Mouse (Mus musculus) liver, embryonic 14.5 days (tissue): ENCODE measurements around the gene Rab27a. TPM values are rescaled to one million over a fixed set of nuclear protein-coding genes. Genes with fewer than 3 reads are reported as not detected.

Experiments used
- ATAC-seq: fragments of 200-750 bp; cut with Nextera tagmentation; 2 replicates; pipeline ENCODE4 v1.8.0; 2017; ENCODE audit warnings: moderate number of reproducible peaks, mild to moderate bottlenecking, moderate library complexity; ENCODE audit not compliant: insufficient read depth
- DNase-seq, 3 experiments: peaks; one replicate each; pipeline ENCODE4 v3.0.0-alpha.2; 2012 to 2013; ENCODE audit warnings: low read depth in 3 of 3, low spot score in 3 of 3
- H3K27ac ChIP-seq: fragments of 300-500 bp; sonication (generic); 2 replicates; pipeline ENCODE4 v1.5.1; 2014; ENCODE audit warnings: moderate library complexity, mild to moderate bottlenecking, control low read depth, inconsistent platforms
- H3K27me3 ChIP-seq: fragments of 300-500 bp; sonication (generic); 2 replicates; pipeline ENCODE4 v1.6.1; 2014; ENCODE audit warnings: mild to moderate bottlenecking, low read length, moderate library complexity; ENCODE audit not compliant: control insufficient read depth, insufficient read depth
- H3K36me3 ChIP-seq: fragments of 300-500 bp; sonication (generic); replicated peaks from 2 replicates; pipeline ENCODE4 v1.6.1; 2014; ENCODE audit warnings: low read depth; ENCODE audit not compliant: control insufficient read depth, insufficient read depth
- H3K4me1 ChIP-seq, 2 experiments: fragments of 200-500 bp in 1 of 2; fragments of 300-500 bp in 1 of 2; sonication (generic) in 1 of 2; replicated peaks; 2 replicates each; pipeline ENCODE4 v1.6.1; 2012 to 2014; ENCODE audit warnings: antibody characterized with exemption in 1 of 2, inconsistent platforms in 1 of 2, low read length in 1 of 2; ENCODE audit not compliant: control insufficient read depth in 2 of 2, insufficient read depth in 2 of 2
- H3K4me2 ChIP-seq: fragments of 300-500 bp; sonication (generic); 2 replicates; pipeline ENCODE4 v1.6.1; 2014; ENCODE audit warnings: low read depth, mild to moderate bottlenecking, control low read depth, moderate library complexity
- H3K4me3 ChIP-seq, 2 experiments: fragments of 200-500 bp in 1 of 2; fragments of 300-500 bp in 1 of 2; sonication (generic) in 1 of 2; 2 replicates each; pipeline ENCODE4 v1.5.1; 2012 to 2014; ENCODE audit warnings: low read depth in 2 of 2, low read length in 2 of 2, mild to moderate bottlenecking in 2 of 2, control low read depth in 1 of 2, inconsistent platforms in 1 of 2, moderate library complexity in 1 of 2; ENCODE audit not compliant: insufficient read depth in 1 of 2
- H3K9ac ChIP-seq: fragments of 300-500 bp; sonication (generic); replicated peaks from 2 replicates; pipeline ENCODE4 v1.6.1; 2014; ENCODE audit warnings: mild to moderate bottlenecking, control low read depth, moderate library complexity
- H3K9me3 ChIP-seq: fragments of 300-500 bp; sonication (generic); 2 replicates; pipeline ENCODE4 v1.6.1; 2016; ENCODE audit warnings: low read length, mixed read lengths; ENCODE audit not compliant: control insufficient read depth
- CTCF ChIP-seq: IDR thresholded peaks from 2 replicates; pipeline ENCODE4 v1.5.1; 2016; ENCODE audit warnings: antibody characterized with exemption, low read depth, control low read depth
- EP300 ChIP-seq: IDR thresholded peaks from 2 replicates; pipeline ENCODE4 v1.6.1; 2016; ENCODE audit warnings: antibody characterized with exemption, low read depth
- WGBS: fragments of 180-500 bp; shearing (Covaris S2); extraction: QIAGEN DNeasy Blood & Tissue Kit; methylation state at CpG from one replicate; pipeline ENCODE4 v1.1.7; 2014; ENCODE audit not compliant: insufficient replicate concordance; 5-methylcytosine and 5-hydroxymethylcytosine counted together
- microRNA-seq: library from miRNA; unstranded; fragments of <30 nt; microRNA quantifications from one replicate; pipeline ENCODE4, GENCODE M21; 2016
- polyA plus RNA-seq, 2 experiments: library from polyadenylated mRNA; depleted of rRNA in 1 of 2; stranded (reverse) in 1 of 2; unstranded in 1 of 2; fragments of >200 nt; fragmentation: Nextera tagmentation in 1 of 2; extraction: Ambion mirVana in 1 of 2; gene quantifications; 2 replicates each; pipeline versions ENCODE4 v1.2.1 to v1.2.3; 2012 to 2014

The Rab27a gene
- polyA plus RNA-seq, 2 experiments, result 1.6 to 2.8 TPM

GRCm38 (mm10) chr9:73137341-73137886 lies 92.8 kb downstream of the Rab27a start:
- H3K4me3 ChIP-seq, result no peak overlapping the region
- H3K4me2 ChIP-seq, result no peak overlapping the region
- no peaks in the 10 kb centered on the region for H3K27me3 ChIP-seq
- H3K9me3 ChIP-seq, result no peaks in the 10 kb centered on the region
- H3K36me3 ChIP-seq, result no peaks in the 10 kb centered on the region
- WGBS, result 58% methylated on average over 11 of the region's 11 CpGs
- H3K9ac ChIP-seq, result no peak overlapping the region
- no peaks in the 10 kb centered on the region for H3K4me1 ChIP-seq
- DNase-seq (no peak), ATAC-seq (no peak)
- TF ChIP-seq CTCF, result no peak
- no peak for TF ChIP-seq EP300
- no peak overlapping the region for H3K27ac ChIP-seq

Small RNAs within 50 kb of the gene (microRNA-seq; reads per million reads assigned to microRNA genes)
- not detected for gene Gm27353

Other genes with a start within 250 kb of the Rab27a start
- gene Prtg, start 238.0 kb upstream of the Rab27a start, polyA plus RNA-seq (2012; rRNA removed), result 0.01 and 0.03 TPM in 2 replicates
- gene Prtg, start 238.0 kb upstream of the Rab27a start, polyA plus RNA-seq (2014; fragmentation: Nextera tagmentation; extraction: Ambion mirVana), result 0.03 and 0.04 TPM in 2 replicates
- gene Pygo1, start 119.2 kb upstream of the Rab27a start, polyA plus RNA-seq (2012; rRNA removed), result 0.09 TPM in 2 replicates
- 0.04 and 0.06 TPM in 2 replicates for gene Pygo1, start 119.2 kb upstream of the Rab27a start, polyA plus RNA-seq (2014; fragmentation: Nextera tagmentation; extraction: Ambion mirVana)
- 0.04 and 0.15 TPM in 2 replicates for gene Dyx1c1, start 86.1 kb upstream of the Rab27a start, polyA plus RNA-seq (2012; rRNA removed)
- 0.11 and 0.13 TPM in 2 replicates for gene Dyx1c1, start 86.1 kb upstream of the Rab27a start, polyA plus RNA-seq (2014; fragmentation: Nextera tagmentation; extraction: Ambion mirVana)
- gene Gm44503, start 86.0 kb upstream of the Rab27a start, polyA plus RNA-seq (2012; rRNA removed), result not detected in 2 replicates
- gene Gm44503, start 86.0 kb upstream of the Rab27a start, polyA plus RNA-seq (2014; fragmentation: Nextera tagmentation; extraction: Ambion mirVana), result not detected in 2 replicates
- 1.9 and 2.0 TPM in 2 replicates for gene Ccpg1os, start 59.5 kb upstream of the Rab27a start, polyA plus RNA-seq (2012; rRNA removed)
- gene Ccpg1os, start 59.5 kb upstream of the Rab27a start, polyA plus RNA-seq (2014; fragmentation: Nextera tagmentation; extraction: Ambion mirVana), result 2.7 and 3.0 TPM in 2 replicates
- 2.0 and 3.4 TPM in 2 replicates for gene Ccpg1, start 59.4 kb upstream of the Rab27a start, polyA plus RNA-seq (2012; rRNA removed)
- gene Ccpg1, start 59.4 kb upstream of the Rab27a start, polyA plus RNA-seq (2014; fragmentation: Nextera tagmentation; extraction: Ambion mirVana), result 7.8 and 8.1 TPM in 2 replicates
- gene Pigb, start 4.5 kb upstream of the Rab27a start, polyA plus RNA-seq (2012; rRNA removed), result 3.4 and 4.3 TPM in 2 replicates
- 5.2 and 6.7 TPM in 2 replicates for gene Pigb, start 4.5 kb upstream of the Rab27a start, polyA plus RNA-seq (2014; fragmentation: Nextera tagmentation; extraction: Ambion mirVana)
- 0.05 and 0.08 TPM in 2 replicates for gene Khdc3, start 57.0 kb downstream of the Rab27a start, polyA plus RNA-seq (2012; rRNA removed)
- not detected in 2 replicates for gene Khdc3, start 57.0 kb downstream of the Rab27a start, polyA plus RNA-seq (2014; fragmentation: Nextera tagmentation; extraction: Ambion mirVana)
- gene Gm20509, start 57.6 kb downstream of the Rab27a start, polyA plus RNA-seq (2012; rRNA removed), result not detected in 2 replicates
- not detected in 2 replicates for gene Gm20509, start 57.6 kb downstream of the Rab27a start, polyA plus RNA-seq (2014; fragmentation: Nextera tagmentation; extraction: Ambion mirVana)
- 22.3 and 29.7 TPM in 2 replicates for gene Rsl24d1, start 68.6 kb downstream of the Rab27a start, polyA plus RNA-seq (2012; rRNA removed)
- gene Rsl24d1, start 68.6 kb downstream of the Rab27a start, polyA plus RNA-seq (2014; fragmentation: Nextera tagmentation; extraction: Ambion mirVana), result 49.5 and 54.9 TPM in 2 replicates